In genomic region chr2:148549618-148550017, GRCm38 (mm10) we compare ENCODE assay signal across 24 mouse cellular contexts.
"Had no signal": no experiment of that assay in that cellular context is flagged by ENCODE, and none has a peak within 500 bp of the region (broad histone marks: within the 10 kb centered on the region; RNA-seq: fewer than 3 reads in every experiment).

No protein-coding gene starts in this region.

- H3K27me3 ChIP-seq: lung, embryonic 15.5 days; midbrain, embryonic 12.5 days; neural tube, embryonic 13.5 days; neural tube, embryonic 15.5 days; stomach, embryonic 15.5 days had no signal

- DNase-seq: liver, postnatal 0 days; lung, adult 2 months; lung, postnatal 14 days; lung, postnatal 36 days; midbrain, embryonic 14.5 days; retina, postnatal 1 day; right cerebral cortex, adult 18-20 months; right cerebral cortex, postnatal 25 days; right cerebral cortex, postnatal 4 days; spleen, adult 18-20 months; thymus, adult 2 months; thymus, postnatal 25 days; thymus, postnatal 4 days had no signal

- H3K4me2 ChIP-seq: lung, embryonic 15.5 days; midbrain, embryonic 12.5 days; neural tube, embryonic 13.5 days; neural tube, embryonic 15.5 days; stomach, embryonic 15.5 days had no signal

- ATAC-seq: liver, postnatal 0 days; lung, postnatal 0 days; midbrain, embryonic 16.5 days had no signal

- H3K4me3 ChIP-seq: lung, embryonic 15.5 days; midbrain, embryonic 10.5 days; midbrain, embryonic 12.5 days; myocyte; neural tube, embryonic 13.5 days; neural tube, embryonic 15.5 days; stomach, embryonic 15.5 days had no signal

- H3K27ac ChIP-seq: lung, embryonic 15.5 days; macrophage; midbrain, embryonic 10.5 days; midbrain, embryonic 12.5 days; neural tube, embryonic 13.5 days; neural tube, embryonic 15.5 days; stomach, embryonic 15.5 days; stomach, postnatal 0 days had no signal

- H3K9ac ChIP-seq: liver, postnatal 0 days; lung, embryonic 15.5 days; midbrain, embryonic 12.5 days; neural tube, embryonic 13.5 days; neural tube, embryonic 15.5 days; stomach, embryonic 15.5 days had no signal

- H3K4me1 ChIP-seq: lung, embryonic 15.5 days; midbrain, embryonic 10.5 days; midbrain, embryonic 12.5 days; neural tube, embryonic 13.5 days; neural tube, embryonic 15.5 days; stomach, embryonic 15.5 days had no signal

- H3K36me3 ChIP-seq: lung, embryonic 15.5 days; midbrain, embryonic 10.5 days; midbrain, embryonic 12.5 days; neural tube, embryonic 13.5 days; neural tube, embryonic 15.5 days; stomach, embryonic 15.5 days had no signal

- H3K9me3 ChIP-seq: lung, embryonic 15.5 days; midbrain, embryonic 10.5 days; midbrain, embryonic 12.5 days; neural tube, embryonic 13.5 days; neural tube, embryonic 15.5 days; stomach, embryonic 15.5 days had no signal
